Mouse (Mus musculus): ENCODE measurements around the gene Saxo1. TPM values are rescaled to one million over a fixed set of nuclear protein-coding genes. Genes with fewer than 3 reads are reported as not detected.

Gene Saxo1
- polyA plus RNA-seq, 1 experiment from 2014 or later = not detected

- WGBS = 22% methylated on average over 6 of the region's 6 CpGs
- ATAC-seq (ENCODE audit: borderline replicate concordance, extremely low read depth, low FRiP score, low TSS enrichment) = no peak; the same call in 1 of the 2 replicates
Observed at GRCm38 (mm10) chr4:86555035-86555707, 3.0 kb downstream of the Saxo1 start.

GRCm38 (mm10) chr4:86548332-86548731, 9.8 kb downstream of the Saxo1 start:
- Histone ChIP-seq H3K27ac (no peak overlapping the region), H3K9me3 (no peaks in the 10 kb centered on the region), H3K27me3 (no peaks in the 10 kb centered on the region), H3K4me3 (no peak overlapping the region), H3K36me3 (no peaks in the 10 kb centered on the region), H3K4me1 (no peaks in the 10 kb centered on the region), H3K4me2 (no peak overlapping the region), H3K9ac (no peak overlapping the region)
- 77% methylated on average over 9 of the region's 9 CpGs for WGBS
- no peak for ATAC-seq (ENCODE audit: borderline replicate concordance, extremely low read depth, low FRiP score, low TSS enrichment)

More at GRCm38 (mm10) chr4:86555035-86555707, 3.0 kb downstream of the Saxo1 start:
- Histone ChIP-seq H3K4me1 (no peaks in the 10 kb centered on the region), H3K36me3 (no peaks in the 10 kb centered on the region), H3K27ac (no peak overlapping the region), H3K9me3 (no peaks in the 10 kb centered on the region), H3K4me2 (no peak overlapping the region), H3K9ac (no peak overlapping the region), H3K27me3 (no peaks in the 10 kb centered on the region), H3K4me3 (no peak overlapping the region)

- ATAC-seq (ENCODE audit: borderline replicate concordance, extremely low read depth, low FRiP score, low TSS enrichment) = no peak
- H3K4me1 ChIP-seq = no peaks in the 10 kb centered on the region
- H3K9me3 ChIP-seq = no peaks in the 10 kb centered on the region
- H3K9ac ChIP-seq = no peak overlapping the region
- H3K36me3 ChIP-seq = no peaks in the 10 kb centered on the region
- WGBS = 45% methylated on average over 5 of the region's 5 CpGs
- H3K27me3 ChIP-seq = no peaks in the 10 kb centered on the region
- H3K27ac ChIP-seq = no peak overlapping the region
- H3K4me3 ChIP-seq = no peak overlapping the region
- no peak overlapping the region for H3K4me2 ChIP-seq
Observed at GRCm38 (mm10) chr4:86545615-86546014, 12.5 kb downstream of the Saxo1 start.

- WGBS = 91% methylated on average over 3 of the region's 3 CpGs
Observed at GRCm38 (mm10) chr4:86543999-86544398, 14.1 kb downstream of the Saxo1 start.

GRCm38 (mm10) chr4:86541573-86541972, 16.6 kb downstream of the Saxo1 start:
- no peak overlapping the region for H3K4me2 ChIP-seq
- WGBS = 89% methylated on average over 1 of the region's 1 CpGs
- no peak for ATAC-seq (ENCODE audit: borderline replicate concordance, extremely low read depth, low FRiP score, low TSS enrichment)

More at GRCm38 (mm10) chr4:86543999-86544398, 14.1 kb downstream of the Saxo1 start:
- H3K4me2 ChIP-seq = no peak overlapping the region
- no peak overlapping the region for H3K27ac ChIP-seq
- no peaks in the 10 kb centered on the region for H3K27me3 ChIP-seq
- no peaks in the 10 kb centered on the region for H3K9me3 ChIP-seq
- H3K4me3 ChIP-seq = no peak overlapping the region
- ATAC-seq (ENCODE audit: borderline replicate concordance, extremely low read depth, low FRiP score, low TSS enrichment) = no peak
- no peaks in the 10 kb centered on the region for H3K36me3 ChIP-seq
- H3K9ac ChIP-seq = no peak overlapping the region
- H3K4me1 ChIP-seq = no peaks in the 10 kb centered on the region

GRCm38 (mm10) chr4:86538936-86539335, 19.2 kb downstream of the Saxo1 start:
- no peaks in the 10 kb centered on the region for H3K27me3 ChIP-seq
- no peak overlapping the region for H3K4me3 ChIP-seq
- H3K9ac ChIP-seq = no peak overlapping the region
- H3K4me1 ChIP-seq = peaks cover 3% of the 10 kb centered on the region; the same call in 1 of the 2 replicates
- H3K4me2 ChIP-seq = no peak overlapping the region
- 89% methylated on average over 5 of the region's 5 CpGs for WGBS
- no peaks in the 10 kb centered on the region for H3K36me3 ChIP-seq
- H3K9me3 ChIP-seq = no peaks in the 10 kb centered on the region
- H3K27ac ChIP-seq = no peak overlapping the region
- no peak for ATAC-seq (ENCODE audit: borderline replicate concordance, extremely low read depth, low FRiP score, low TSS enrichment)

More at GRCm38 (mm10) chr4:86541573-86541972, 16.6 kb downstream of the Saxo1 start:
- Histone ChIP-seq H3K4me3 (no peak overlapping the region), H3K9ac (no peak overlapping the region), H3K27ac (no peak overlapping the region), H3K27me3 (no peaks in the 10 kb centered on the region), H3K9me3 (no peaks in the 10 kb centered on the region), H3K36me3 (no peaks in the 10 kb centered on the region), H3K4me1 (no peaks in the 10 kb centered on the region)

GRCm38 (mm10) chr4:86537972-86538371, 20.2 kb downstream of the Saxo1 start:
- no peak overlapping the region for H3K27ac ChIP-seq
- no peak overlapping the region for H3K4me3 ChIP-seq
- H3K4me2 ChIP-seq = no peak overlapping the region
- ATAC-seq (ENCODE audit: borderline replicate concordance, extremely low read depth, low FRiP score, low TSS enrichment) = no peak
- H3K27me3 ChIP-seq = no peaks in the 10 kb centered on the region
- H3K36me3 ChIP-seq = no peaks in the 10 kb centered on the region
- H3K9me3 ChIP-seq = no peaks in the 10 kb centered on the region
- H3K4me1 ChIP-seq = peaks cover 4% of the 10 kb centered on the region; the same call in 1 of the 2 replicates
- no peak overlapping the region for H3K9ac ChIP-seq
- 39% methylated on average over 4 of the region's 4 CpGs for WGBS

GRCm38 (mm10) chr4:86534091-86534481, 24.0 kb downstream of the Saxo1 start:
- H3K36me3 ChIP-seq = no peaks in the 10 kb centered on the region
- H3K27me3 ChIP-seq = no peaks in the 10 kb centered on the region
- ATAC-seq (ENCODE audit: borderline replicate concordance, extremely low read depth, low FRiP score, low TSS enrichment) = no peak
- no peak overlapping the region for H3K27ac ChIP-seq
- WGBS = 62% methylated on average over 5 of the region's 5 CpGs
- H3K9me3 ChIP-seq = no peaks in the 10 kb centered on the region
- H3K9ac ChIP-seq = no peak overlapping the region
- H3K4me3 ChIP-seq = no peak overlapping the region
- peaks cover 4% of the 10 kb centered on the region; the same call in 1 of the 2 replicates for H3K4me1 ChIP-seq
- H3K4me2 ChIP-seq = no peak overlapping the region

GRCm38 (mm10) chr4:86533406-86534090, 24.6 kb downstream of the Saxo1 start:
- H3K9me3 ChIP-seq = no peaks in the 10 kb centered on the region
- WGBS = 55% methylated on average over 8 of the region's 8 CpGs
- H3K27ac ChIP-seq = no peak overlapping the region
- no peaks in the 10 kb centered on the region for H3K27me3 ChIP-seq
- no peak overlapping the region for H3K9ac ChIP-seq
- no peak for ATAC-seq (ENCODE audit: borderline replicate concordance, extremely low read depth, low FRiP score, low TSS enrichment)
- peaks cover 4% of the 10 kb centered on the region; the same call in 1 of the 2 replicates for H3K4me1 ChIP-seq
- H3K4me3 ChIP-seq = no peak overlapping the region
- no peak overlapping the region for H3K4me2 ChIP-seq
- no peaks in the 10 kb centered on the region for H3K36me3 ChIP-seq

- Histone ChIP-seq H3K27ac (no peak overlapping the region), H3K4me1 (peaks cover 3% of the 10 kb centered on the region; the same call in 1 of the 2 replicates), H3K4me2 (no peak overlapping the region), H3K9ac (no peak overlapping the region), H3K9me3 (no peaks in the 10 kb centered on the region), H3K36me3 (no peaks in the 10 kb centered on the region), H3K4me3 (no peak overlapping the region), H3K27me3 (no peaks in the 10 kb centered on the region)
- WGBS = 71% methylated on average over 6 of the region's 6 CpGs
- no peak for ATAC-seq (ENCODE audit: borderline replicate concordance, extremely low read depth, low FRiP score, low TSS enrichment)
Observed at GRCm38 (mm10) chr4:86529161-86529560, 29.0 kb downstream of the Saxo1 start.

GRCm38 (mm10) chr4:86527162-86528136, 30.7 kb downstream of the Saxo1 start:
- Histone ChIP-seq H3K4me3 (no peak overlapping the region), H3K9ac (no peak overlapping the region), H3K27ac (no peak overlapping the region), H3K4me1 (no peaks in the 10 kb centered on the region), H3K36me3 (no peaks in the 10 kb centered on the region), H3K4me2 (no peak overlapping the region), H3K27me3 (no peaks in the 10 kb centered on the region), H3K9me3 (no peaks in the 10 kb centered on the region)
- 0 out of 2 replicates have a peak, but pooled peaks have one; percentile 19 for ATAC-seq (ENCODE audit: borderline replicate concordance, extremely low read depth, low FRiP score, low TSS enrichment)
- WGBS = 47% methylated on average over 11 of the region's 11 CpGs

All from lung, embryonic 15.5 days (tissue).